Mouse (Mus musculus) spleen, postnatal 4 days (tissue): Measurements from ENCODE around the gene Zfp111.

Experiments used
- DNase-seq, 2 experiments: peaks; one replicate each; pipeline ENCODE4 v3.0.0; 2022; ENCODE audit warnings: low spot score in 2 of 2

The Zfp111 gene

GRCm38 (mm10) chr7:24211343-24211742, at the start of gene Zfp111:
Zfp111 (minus strand) TSS chr7:24211443.
- DNase-seq: no peak

GRCm38 (mm10) chr7:24260000-24260312, 48.7 kb upstream of the Zfp111 start:
- DNase-seq: peak in 1 of 2 experiments; percentile 31

- DNase-seq: peak in 1 of 2 experiments; percentile 52
Observed at GRCm38 (mm10) chr7:24259306-24259999, 48.2 kb upstream of the Zfp111 start.

- DNase-seq: peak; percentile 21 to 64
Observed at GRCm38 (mm10) chr7:24254633-24255474, 43.6 kb upstream of the Zfp111 start, which contains the start of gene Zfp108. Zfp108 (plus strand) TSS chr7:24254794.

- DNase-seq: no peak
Observed at GRCm38 (mm10) chr7:24253779-24254615, 42.8 kb upstream of the Zfp111 start.

GRCm38 (mm10) chr7:24237040-24237791, 26.0 kb upstream of the Zfp111 start, which contains the start of gene Zfp109:
Zfp109 (minus strand) TSS chr7:24237560.
- DNase-seq: peak; percentile 18 to 65

GRCm38 (mm10) chr7:24210296-24210695, 947 bp downstream of the Zfp111 start:
- no peak for DNase-seq

GRCm38 (mm10) chr7:24208282-24208886, 2.9 kb downstream of the Zfp111 start:
- no peak for DNase-seq

GRCm38 (mm10) chr7:24207488-24208261, 3.6 kb downstream of the Zfp111 start:
- no peak for DNase-seq

GRCm38 (mm10) chr7:24196961-24197360, 14.3 kb downstream of the Zfp111 start:
- no peak for DNase-seq

- no peak for DNase-seq
Observed at GRCm38 (mm10) chr7:24193157-24193556, 18.1 kb downstream of the Zfp111 start.

- no peak for DNase-seq
Observed at GRCm38 (mm10) chr7:24191361-24191760, 19.9 kb downstream of the Zfp111 start.

GRCm38 (mm10) chr7:24189571-24189944, 21.7 kb downstream of the Zfp111 start:
- DNase-seq: peak in 1 of 2 experiments; percentile 38

- no peak for DNase-seq
Observed at GRCm38 (mm10) chr7:24188901-24189570, 22.2 kb downstream of the Zfp111 start.

GRCm38 (mm10) chr7:24187611-24188010, 23.6 kb downstream of the Zfp111 start:
- DNase-seq: no peak

- no peak for DNase-seq
Observed at GRCm38 (mm10) chr7:24175337-24175711, 35.9 kb downstream of the Zfp111 start.

- peak; percentile 14 to 64 for DNase-seq
Observed at GRCm38 (mm10) chr7:24174618-24175336, 36.5 kb downstream of the Zfp111 start, which contains the start of gene Zfp114. Zfp114 (plus strand) TSS chr7:24175060.

GRCm38 (mm10) chr7:24172191-24172590, 39.1 kb downstream of the Zfp111 start:
- no peak for DNase-seq

- peak in 1 of 2 experiments; percentile 55 for DNase-seq
Observed at GRCm38 (mm10) chr7:24153272-24153671, 58.0 kb downstream of the Zfp111 start.
